Mouse (Mus musculus) CD4-positive, CD25-positive, alpha-beta regulatory T cell (primary cell): ENCODE data around the gene Fhad1. TPM values are rescaled to one million over a fixed set of nuclear protein-coding genes. Genes with fewer than 3 reads are reported as not detected.

Experiments used
- polyA plus RNA-seq: library from polyadenylated mRNA; unstranded; fragments of 100-300 nt; shearing (Covaris generic); gene quantifications from one replicate; pipeline ENCODE4 v1.2.1, GENCODE M21; 2017

Gene Fhad1
- polyA plus RNA-seq: 0.29 TPM

GRCm38 (mm10) chr4:142014659-142015608, at the start of gene Fhad1:
Gene Fhad1 (minus strand): TSS chr4:142015082.

GRCm38 (mm10) chr4:141874601-141875460, 140.1 kb downstream of the Fhad1 start, which contains the start of gene Efhd2:
Gene Efhd2 (minus strand): TSS chr4:141874920.

GRCm38 (mm10) chr4:141845999-141846398, 168.9 kb downstream of the Fhad1 start, which contains the start of gene Ctrc:
Gene Ctrc (minus strand): TSS chr4:141846359.

Other genes starting within 250 kb of the Fhad1 start
- 4.5 TPM for gene Dnajc16, start 224.2 kb downstream of the Fhad1 start, polyA plus RNA-seq
- 18.5 TPM for gene Casp9, start 221.5 kb downstream of the Fhad1 start, polyA plus RNA-seq
- 0.47 TPM for gene Cela2a, start 188.9 kb downstream of the Fhad1 start, polyA plus RNA-seq
- not detected for gene Ctrc, start 168.7 kb downstream of the Fhad1 start, polyA plus RNA-seq
- 114 TPM for gene Efhd2, start 140.2 kb downstream of the Fhad1 start, polyA plus RNA-seq
- 1.3 TPM for gene Tmem51, start 69.2 kb upstream of the Fhad1 start, polyA plus RNA-seq
- gene Kazn, start 224.3 kb upstream of the Fhad1 start, polyA plus RNA-seq: 0.39 TPM